Mouse (Mus musculus): ENCODE measurements around the gene Hist2h2be. TPM values are rescaled to one million over a fixed set of nuclear protein-coding genes. Genes with fewer than 3 reads are reported as not detected.
A peak's percentile ranks its signal among the peaks of the same experiment; 100 is the strongest.
"Not testable (repeated sequence)": the region's sequence is repeated elsewhere in the genome, so short reads cannot be mapped to it uniquely, and the experiment has no call there.

Gene Hist2h2be
- total RNA-seq, 2 experiments from 2014 or later: 11.9 to 14.9 TPM

DNA sequence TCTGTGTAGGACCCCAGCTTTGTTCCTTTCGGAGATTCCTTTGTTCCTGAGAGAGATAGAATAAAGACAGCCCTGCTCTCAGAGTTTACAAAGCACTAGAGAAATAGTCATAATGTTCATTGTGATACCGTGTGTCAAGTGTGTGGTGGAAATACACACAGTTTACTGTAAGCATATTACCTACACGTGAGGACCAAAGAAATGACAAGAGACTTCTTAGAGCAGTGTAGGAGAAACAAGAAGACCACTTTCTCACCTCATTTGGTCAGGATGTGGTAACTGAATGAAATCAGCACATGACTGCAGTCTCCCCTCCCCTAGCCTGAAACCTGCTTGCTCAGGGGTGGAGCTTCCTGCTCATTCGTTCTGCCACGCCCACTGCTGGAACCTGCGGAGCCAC, 22.7 kb upstream of the Hist2h2be start:
- peak; percentile 32; the same call in 1 of the 2 replicates for ATAC-seq (ENCODE audit: poor library complexity, severe bottlenecking)

DNA sequence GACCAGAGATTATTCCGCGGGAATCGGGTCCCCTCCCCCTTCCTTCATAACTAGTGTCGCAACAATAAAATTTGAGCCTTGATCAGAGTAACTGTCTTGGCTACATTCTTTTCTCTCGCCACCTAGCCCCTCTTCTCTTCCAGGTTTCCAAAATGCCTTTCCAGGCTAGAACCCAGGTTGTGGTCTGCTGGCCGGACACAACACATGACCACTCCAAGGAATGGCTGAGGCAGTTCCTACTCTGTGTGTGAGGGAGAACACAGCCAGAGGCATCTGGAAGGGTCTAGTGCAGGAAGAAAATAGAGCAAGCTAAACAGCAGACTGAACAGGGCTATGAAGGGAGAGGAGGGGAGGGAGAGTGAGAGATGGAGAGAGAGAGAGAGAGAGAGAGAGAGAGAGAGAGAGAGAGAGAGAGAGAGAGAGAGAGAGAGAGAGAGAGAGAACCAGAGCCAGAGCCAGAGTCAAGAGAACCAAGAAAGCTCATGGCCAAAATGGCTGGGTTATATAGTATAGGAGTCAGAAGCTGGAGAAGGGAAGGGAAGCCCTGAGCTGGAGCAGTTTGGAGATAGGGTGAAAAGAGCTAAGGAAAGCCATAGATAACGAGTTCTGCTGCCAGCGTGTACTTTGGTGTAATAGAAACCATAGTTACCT, 22.2 kb upstream of the Hist2h2be start:
- ATAC-seq (ENCODE audit: poor library complexity, severe bottlenecking): not testable (repeated sequence)

DNA sequence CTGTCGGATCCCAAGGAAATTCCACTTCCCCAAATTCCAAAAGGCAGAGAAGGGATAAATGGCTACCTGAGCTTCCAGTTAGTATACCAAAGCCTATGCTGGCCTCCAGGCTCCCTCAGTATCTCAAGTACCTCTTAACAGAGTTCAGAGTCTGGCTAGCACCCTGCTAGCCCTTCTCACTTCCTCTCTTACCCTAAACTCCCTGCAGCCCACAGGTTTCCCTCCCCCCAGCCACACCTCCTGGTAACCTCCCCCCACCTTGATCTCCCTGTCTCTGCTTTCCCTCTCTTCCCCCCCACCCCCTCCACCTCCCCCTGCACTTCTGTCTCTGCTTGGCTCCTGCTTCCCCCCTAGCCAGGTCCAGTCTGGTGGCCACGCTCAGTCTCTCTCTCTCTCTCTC, 21.2 kb upstream of the Hist2h2be start:
- no peak for ATAC-seq (ENCODE audit: poor library complexity, severe bottlenecking)

DNA sequence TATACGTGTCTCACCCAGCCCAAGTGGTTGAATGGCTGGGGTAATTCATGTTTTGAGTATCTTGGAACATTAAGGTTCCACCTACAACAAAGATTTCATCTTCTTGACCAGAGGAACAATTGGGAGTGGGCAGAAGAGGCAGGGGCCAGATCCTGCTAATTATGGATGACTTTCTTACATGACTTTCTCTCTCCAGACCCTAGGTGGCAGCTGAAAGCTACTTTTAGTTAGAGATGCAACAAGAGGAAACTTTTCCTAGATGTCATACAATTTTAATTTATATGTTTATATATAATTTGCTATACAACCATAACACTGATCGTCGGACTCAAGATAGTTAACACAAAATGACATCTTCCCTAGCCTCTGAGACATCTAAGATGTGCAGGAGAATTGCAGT, 13.1 kb upstream of the Hist2h2be start:
- ATAC-seq (ENCODE audit: poor library complexity, severe bottlenecking): no peak

DNA sequence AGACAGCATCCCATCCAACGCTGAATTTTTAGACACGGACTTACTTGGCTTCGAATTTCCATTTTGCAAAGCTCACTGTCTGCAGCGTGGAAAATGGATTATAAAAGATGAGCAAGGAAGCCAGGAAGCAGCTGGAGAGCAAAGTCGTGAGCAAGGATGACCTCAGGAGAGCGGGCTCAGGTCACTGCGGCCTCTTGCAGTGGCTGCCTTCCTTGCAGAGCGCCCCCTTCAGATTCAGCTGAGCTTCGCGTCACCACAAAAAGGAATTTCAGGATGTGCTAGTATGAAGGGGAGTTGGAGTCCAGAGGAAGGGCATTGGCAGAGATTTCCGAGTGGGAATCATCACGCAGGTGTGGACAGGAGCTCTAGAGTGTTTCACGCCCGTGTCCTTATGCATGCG, 11.7 kb upstream of the Hist2h2be start:
- no peak for ATAC-seq (ENCODE audit: poor library complexity, severe bottlenecking)

DNA sequence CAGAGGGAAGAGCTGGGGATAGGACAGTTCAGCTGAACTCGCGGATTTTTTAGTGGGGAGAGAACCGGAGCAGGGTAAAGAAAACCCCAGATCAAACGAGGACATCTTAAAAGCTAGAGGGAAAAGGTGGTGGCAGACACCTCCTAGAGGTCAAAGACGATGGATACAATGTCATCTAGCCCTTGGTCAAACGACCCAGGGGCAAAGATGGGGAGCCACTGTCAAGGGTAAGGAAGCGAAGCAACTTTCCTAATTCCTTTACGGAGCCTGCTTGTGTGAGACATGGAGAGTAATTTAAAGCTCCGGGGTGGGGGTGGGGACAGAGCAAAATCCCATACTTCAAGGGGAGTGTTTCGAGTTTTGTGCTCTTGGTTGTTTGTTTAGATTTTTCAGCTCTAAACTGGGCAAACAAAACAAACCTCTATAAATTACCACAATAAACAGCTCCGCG, 1.7 kb upstream of the Hist2h2be start:
- ATAC-seq (ENCODE audit: poor library complexity, severe bottlenecking): peak; percentile 16; the same call in 1 of the 2 replicates

DNA sequence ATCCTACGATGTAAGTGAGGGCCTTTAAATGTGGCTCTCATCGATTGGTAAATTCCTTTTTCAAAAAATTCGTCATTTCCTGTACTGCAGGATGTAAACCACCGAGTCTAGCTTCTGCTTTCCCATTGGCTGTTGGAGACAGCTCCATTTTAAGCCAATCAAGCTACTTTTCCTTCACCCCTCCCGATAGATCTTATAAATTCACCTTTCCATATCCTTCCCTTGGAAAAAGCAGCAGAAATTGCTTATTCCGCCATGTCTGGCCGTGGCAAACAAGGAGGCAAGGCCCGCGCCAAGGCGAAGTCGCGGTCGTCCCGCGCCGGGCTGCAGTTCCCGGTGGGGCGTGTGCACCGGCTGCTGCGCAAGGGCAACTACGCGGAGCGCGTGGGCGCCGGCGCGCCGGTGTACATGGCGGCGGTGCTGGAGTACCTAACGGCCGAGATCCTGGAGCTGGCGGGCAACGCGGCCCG, 1.2 kb upstream of the Hist2h2be start, which contains the start of the genes Bola1 and Hist2h2ab:
TSS of gene Bola1 (minus strand) at position 49 of the 470 bp plus-strand sequence.
TSS of gene Hist2h2ab (plus strand) at position 205 of the 470 bp plus-strand sequence.
- ATAC-seq (ENCODE audit: poor library complexity, severe bottlenecking): peak; percentile 59

DNA sequence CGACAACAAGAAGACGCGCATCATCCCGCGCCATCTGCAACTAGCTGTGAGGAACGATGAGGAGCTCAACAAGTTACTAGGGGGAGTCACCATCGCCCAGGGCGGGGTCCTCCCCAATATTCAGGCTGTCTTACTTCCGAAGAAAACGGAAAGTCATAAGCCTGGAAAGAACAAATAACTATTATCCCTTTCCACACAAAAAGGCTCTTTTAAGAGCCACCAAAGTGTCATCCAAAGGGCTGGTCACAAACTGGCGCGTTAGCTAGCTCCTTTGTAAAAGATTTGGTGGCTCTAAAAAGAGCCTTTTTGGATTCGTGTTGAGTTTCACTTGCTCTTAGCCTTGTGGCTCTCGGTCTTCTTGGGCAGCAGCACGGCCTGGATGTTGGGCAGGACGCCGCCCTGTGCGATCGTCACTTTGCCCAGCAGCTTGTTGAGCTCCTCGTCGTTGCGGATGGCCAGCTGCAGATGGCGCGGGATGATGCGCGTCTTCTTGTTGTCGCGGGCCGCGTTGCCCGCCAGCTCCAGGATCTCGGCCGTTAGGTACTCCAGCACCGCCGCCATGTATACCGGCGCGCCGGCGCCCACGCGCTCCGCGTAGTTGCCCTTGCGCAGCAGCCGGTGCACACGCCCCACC, 671 bp upstream of the Hist2h2be start:
- ATAC-seq (ENCODE audit: poor library complexity, severe bottlenecking): 0 out of 2 replicates have a peak, but pooled peaks have one; percentile 1

DNA sequence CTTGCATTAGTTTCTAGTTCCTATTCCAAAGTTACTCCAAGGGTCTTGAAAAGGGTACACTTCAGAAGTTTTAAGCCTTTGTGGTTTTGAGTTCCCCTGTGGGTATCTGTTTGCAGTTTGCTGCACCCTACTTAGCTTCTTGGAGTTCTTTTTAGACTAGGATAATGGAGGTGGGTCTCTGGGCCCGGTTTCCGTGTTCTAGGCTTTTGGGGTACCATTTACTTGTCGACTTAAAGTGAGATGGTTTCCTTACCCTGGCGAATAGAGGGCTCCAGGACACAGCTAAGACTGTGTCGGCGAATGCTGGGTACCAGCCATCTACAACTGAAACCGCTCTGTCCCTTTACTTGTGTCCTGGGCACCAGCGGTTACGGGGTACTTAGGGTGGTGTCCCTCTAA, 720 bp downstream of the Hist2h2be start:
- no peak for ATAC-seq (ENCODE audit: poor library complexity, severe bottlenecking)

DNA sequence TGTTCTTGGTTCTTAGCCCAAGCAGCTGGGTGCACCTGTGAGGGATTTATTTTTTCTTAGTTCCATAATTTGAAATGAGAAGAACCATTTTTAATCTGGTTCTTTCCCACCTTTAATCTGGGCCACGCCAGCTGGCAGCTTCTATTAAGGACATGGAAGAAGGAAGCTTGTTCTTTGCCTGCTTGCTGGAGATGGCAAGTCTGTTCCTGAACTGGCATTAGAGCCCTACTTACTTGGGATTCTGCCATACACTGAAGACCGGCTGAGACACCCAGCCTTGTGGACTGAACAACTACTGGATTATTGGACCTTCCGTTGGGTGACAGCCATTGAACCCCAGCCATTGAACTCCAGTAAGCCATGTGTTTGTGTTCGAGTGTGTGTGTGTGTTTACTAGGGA, 1.9 kb downstream of the Hist2h2be start:
- ATAC-seq (ENCODE audit: poor library complexity, severe bottlenecking): no peak

DNA sequence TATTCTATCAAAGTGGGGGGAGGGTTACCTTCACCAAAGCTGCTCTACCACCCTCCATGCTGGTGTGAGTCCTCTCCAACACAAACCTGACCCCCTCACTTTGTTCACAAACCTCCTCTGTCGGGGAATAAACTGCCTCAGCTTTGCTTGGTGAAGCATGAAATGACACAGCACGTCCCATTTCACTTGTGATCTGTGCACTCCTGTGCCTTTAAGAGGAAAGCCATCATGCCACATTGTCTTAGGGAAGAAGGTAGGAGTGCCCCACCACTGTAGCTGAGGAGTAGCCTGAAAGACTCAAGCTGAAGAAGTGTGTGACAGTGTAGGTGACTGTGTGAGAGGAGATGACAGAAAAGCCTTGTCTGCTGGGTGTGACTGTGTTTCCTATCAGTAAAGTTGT, 4.5 kb downstream of the Hist2h2be start:
- no peak for ATAC-seq (ENCODE audit: poor library complexity, severe bottlenecking)

DNA sequence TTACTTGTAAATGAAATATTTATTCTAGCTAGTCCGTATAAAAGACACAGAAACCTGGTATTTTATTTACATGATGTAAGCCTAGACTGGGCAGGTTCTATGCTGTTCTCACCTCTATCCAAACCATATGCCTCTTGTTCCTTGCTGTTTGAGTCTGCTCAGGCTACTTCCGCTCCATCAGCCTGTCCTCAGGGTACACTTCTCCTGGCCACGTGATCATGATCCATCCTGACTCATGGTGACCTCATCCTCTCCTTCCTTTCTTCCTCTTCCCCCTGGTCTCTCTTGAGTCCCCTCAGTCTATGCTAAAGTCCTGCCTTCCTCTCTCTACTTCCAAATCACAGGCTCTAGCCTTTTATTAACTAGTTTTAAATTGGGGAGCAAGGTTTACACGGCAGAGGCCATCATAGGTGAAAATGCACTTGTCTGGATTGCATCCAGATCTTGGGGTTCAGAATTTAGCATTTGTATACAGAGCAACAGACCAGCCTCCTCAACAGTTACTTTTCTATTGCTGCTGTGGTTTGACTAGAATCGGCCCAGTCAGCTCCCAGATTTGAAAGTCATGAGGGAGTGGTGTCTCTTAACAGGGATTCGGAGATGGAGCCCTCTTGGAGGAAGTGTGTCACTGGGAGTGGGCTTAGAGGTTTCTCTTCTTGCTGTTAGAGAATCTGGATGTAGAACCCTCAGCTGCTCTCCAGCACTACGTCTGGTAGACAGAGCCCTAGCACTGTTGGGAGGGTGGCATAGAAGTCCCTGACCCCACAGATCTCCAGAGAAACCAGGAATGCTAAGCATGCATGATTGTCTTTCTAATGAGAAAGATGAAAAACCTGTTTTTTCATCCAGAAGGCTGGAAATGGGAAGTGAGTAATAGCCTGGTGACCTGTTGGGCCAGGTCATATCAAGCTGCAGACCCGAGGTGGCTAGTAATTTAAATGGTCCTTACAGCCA, 6.1 kb downstream of the Hist2h2be start:
- ATAC-seq (ENCODE audit: poor library complexity, severe bottlenecking): peak; percentile 73

DNA sequence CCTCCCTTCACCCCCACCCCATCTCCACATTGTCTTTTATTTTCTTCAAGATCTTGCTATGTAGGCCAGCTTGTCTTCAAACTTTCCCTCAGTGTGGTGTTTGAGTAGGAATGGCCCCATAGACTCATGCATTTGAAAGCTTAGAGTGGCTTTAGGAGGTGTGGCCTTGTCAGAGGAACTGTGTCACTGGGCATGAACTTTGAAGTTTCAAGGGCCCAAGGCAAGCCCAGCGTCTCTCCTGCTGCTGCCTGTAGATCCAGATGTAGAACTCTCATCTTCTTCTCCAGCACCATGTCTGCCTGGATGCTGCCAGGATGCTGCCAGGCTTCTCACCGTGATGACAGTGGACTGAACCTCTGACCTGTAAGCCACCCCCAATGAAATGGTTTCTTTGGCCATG, 7.9 kb downstream of the Hist2h2be start:
- no peak for ATAC-seq (ENCODE audit: poor library complexity, severe bottlenecking)

DNA sequence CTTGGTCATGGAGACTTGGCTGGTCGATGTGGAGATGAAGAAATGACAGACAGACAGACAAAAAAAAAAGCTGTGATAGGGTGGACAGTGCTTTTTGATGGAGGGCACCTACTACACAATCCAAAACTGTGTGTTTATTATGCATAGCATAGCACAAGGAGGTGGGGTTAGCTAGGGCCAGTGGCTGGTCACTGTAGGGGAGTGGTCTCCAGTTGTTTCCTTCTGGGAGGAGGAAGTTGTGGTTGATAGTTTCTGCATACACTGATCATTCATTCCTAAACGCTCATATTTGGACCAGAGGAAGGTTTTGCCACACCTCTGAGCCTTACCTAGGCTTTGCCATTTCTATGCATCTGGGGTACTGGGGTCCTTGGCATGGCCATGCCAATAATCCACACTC, 9.5 kb downstream of the Hist2h2be start:
- peak; percentile 53 for ATAC-seq (ENCODE audit: poor library complexity, severe bottlenecking)

DNA sequence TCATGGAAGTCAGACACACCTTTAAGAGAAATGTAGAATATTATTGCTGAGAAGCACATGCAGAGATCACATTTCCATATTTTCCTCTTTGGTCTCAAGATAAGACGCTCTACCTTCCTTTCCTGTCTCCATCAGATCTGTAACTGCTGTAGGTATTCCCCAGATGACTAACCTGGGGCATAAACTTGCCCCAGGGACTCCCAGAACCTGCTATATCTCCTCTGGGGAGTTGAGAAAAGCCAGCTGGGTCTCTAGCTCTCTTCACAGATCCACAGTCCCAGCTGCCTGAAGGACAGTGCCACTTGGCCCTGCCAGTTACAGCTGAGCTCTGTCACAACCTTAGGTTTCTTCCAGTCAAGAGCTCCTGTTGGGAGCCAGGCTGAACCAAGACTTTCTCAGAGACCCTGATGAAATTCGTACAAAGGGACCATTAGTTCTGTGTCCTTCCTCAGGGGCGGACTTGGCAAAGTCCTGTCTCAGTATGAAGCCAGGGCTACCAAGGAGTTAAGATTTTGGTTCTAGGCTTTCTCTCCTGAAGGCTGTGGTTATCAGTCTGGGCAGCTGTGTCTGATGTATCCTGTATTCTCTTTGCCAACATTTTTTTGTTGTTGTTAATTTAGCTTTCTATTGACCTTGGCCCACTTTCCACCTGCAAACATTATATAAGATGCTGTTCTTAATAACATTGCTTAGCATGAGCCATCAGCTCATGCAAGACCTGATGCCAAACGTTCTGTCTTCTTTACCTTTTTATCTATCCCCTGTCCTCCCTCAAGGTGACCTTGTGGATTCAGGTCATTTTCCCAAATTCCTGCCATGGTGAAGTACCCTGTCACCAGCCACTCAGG, 10.2 kb downstream of the Hist2h2be start:
- no peak for ATAC-seq (ENCODE audit: poor library complexity, severe bottlenecking)

DNA sequence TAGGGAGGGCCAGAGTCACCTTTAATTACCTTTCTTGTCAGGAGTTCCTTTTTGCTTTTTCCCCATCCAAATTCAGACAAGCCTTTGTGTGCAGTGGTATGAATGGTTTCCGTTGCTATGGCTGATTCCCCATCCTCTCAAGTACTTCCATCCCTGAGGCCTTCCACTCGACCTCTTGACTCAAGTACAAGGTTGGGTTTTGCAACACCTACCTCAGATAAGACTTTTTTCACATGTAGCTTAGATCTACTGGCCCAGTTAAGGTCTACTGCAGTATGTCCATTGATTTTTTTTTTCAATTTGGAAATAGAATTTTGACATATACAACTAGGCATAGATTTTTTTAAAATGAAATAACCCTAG, 10.8 kb downstream of the Hist2h2be start:
- ATAC-seq (ENCODE audit: poor library complexity, severe bottlenecking): no peak

DNA sequence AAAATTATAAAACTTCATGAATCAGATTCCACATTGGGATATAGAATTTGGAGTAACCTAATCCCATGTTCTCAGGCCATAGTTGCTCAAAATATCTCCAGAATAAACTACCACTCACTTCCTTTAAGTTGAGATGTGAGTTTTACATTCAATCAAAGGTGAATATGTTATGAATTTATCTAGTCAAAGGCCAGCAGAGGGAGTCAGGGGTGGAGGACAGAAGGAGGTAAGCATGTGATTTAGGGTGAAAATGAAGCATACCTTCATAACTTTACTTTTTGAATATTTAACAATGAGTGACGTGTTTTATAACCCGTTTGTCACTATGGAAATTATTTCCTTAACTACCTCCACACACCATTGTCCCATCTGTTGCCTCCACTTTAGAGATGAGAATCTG, 14.0 kb downstream of the Hist2h2be start:
- ATAC-seq (ENCODE audit: poor library complexity, severe bottlenecking): no peak

DNA sequence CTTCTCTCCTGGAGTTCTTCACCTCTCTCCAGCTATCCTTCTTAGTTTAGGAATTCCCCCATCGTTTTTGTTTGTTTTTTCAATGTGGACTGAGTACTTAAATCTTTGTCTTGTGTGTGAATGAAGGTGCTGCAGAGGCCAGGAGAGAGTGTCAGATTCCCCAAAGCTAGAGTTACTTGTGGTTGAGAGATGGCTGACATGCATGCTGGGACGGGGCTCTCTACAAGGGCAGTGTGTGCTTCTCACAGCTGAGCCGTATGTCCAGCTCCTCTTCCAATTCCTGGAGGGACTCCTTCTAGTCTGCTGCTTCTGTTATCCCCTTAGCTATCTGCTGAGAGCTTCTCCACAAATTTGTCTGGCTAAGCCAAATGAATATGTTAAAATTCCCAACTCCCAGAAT, 14.9 kb downstream of the Hist2h2be start:
- ATAC-seq (ENCODE audit: poor library complexity, severe bottlenecking): no peak

DNA sequence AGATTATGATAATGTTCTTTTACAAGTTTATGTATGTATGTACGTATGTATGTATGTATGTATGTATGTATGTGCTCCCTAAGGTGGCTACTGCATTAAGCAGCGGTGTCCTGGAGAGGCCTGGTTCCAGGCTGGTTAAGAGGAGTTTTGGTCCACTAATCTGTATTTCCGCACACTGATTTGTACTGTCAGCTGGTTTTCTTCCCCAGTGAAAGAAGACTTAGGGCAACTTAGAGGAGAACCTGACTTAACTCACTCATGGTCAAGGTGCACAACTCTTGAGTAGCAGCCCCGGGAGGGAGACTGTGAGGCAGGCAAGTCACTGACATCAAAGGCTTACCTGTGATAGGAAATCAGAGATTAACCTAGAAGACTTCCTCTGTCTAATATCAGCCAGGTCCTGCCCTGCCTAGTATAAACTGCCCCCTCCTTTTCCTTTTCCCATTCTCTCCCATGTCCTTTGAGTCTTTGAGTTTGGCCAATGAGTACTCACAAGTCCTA, 16.0 kb downstream of the Hist2h2be start:
- no peak for ATAC-seq (ENCODE audit: poor library complexity, severe bottlenecking)

DNA sequence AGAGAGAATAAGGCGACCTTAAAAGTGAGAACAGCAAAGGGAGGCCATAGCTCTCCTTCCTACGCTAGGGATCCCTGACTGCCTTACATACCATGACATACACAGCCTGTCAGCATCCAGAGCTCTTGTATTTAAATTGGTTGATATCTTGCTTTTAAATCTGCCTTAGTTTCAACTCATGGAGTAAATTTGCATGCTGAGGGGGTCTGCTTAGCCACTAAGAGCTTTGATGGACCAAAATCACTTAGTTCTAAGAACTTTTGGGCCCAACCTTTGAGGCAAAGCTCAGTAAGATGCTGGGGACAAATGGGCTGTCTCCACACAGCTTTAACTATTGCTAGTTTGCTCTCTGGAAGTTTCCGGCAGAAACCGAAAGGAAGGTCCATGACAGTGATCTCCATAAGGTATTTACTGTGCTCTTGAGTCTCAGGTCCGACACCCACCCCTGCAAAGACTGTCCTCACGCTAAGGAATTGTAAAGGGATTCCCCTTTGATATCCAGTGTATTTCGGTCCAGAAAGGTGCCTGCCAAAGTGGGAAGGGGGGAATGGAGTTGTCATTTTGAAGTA, 16.5 kb downstream of the Hist2h2be start:
- ATAC-seq (ENCODE audit: poor library complexity, severe bottlenecking): no peak

Measured in megakaryocyte, adult 5-6 weeks (primary cell).